Mouse (Mus musculus) hindbrain, embryonic 10.5 days (tissue): Measurements from ENCODE around the gene Herc1. TPM values are rescaled to one million over a fixed set of nuclear protein-coding genes. Genes with fewer than 3 reads are reported as not detected.
A peak's percentile ranks its signal among the peaks of the same experiment; 100 is the strongest.

Source experiments
- DNase-seq: peaks from one replicate; pipeline ENCODE4 v3.0.0-alpha.2; 2017; ENCODE audit warnings: low spot score
- H3K27ac ChIP-seq: fragments of 300-500 bp; sonication (generic); 2 replicates; pipeline ENCODE4 v1.5.1; 2016; ENCODE audit warnings: mild to moderate bottlenecking, moderate library complexity
- H3K27me3 ChIP-seq: fragments of 300-500 bp; sonication (generic); 2 replicates; pipeline ENCODE4 v1.6.1; 2016; ENCODE audit warnings: mild to moderate bottlenecking; ENCODE audit not compliant: poor library complexity, insufficient read depth, severe bottlenecking
- H3K36me3 ChIP-seq: fragments of 300-500 bp; sonication (generic); 2 replicates; pipeline ENCODE4 v1.6.1; 2016; ENCODE audit warnings: mild to moderate bottlenecking, moderate library complexity
- H3K4me1 ChIP-seq: fragments of 300-500 bp; sonication (generic); replicated peaks from 2 replicates; pipeline ENCODE4 v1.6.1; 2016; ENCODE audit warnings: mild to moderate bottlenecking
- H3K4me3 ChIP-seq: fragments of 300-500 bp; sonication (generic); 2 replicates; pipeline ENCODE4 v1.5.1; 2016; ENCODE audit warnings: mild to moderate bottlenecking, moderate library complexity
- H3K9me3 ChIP-seq: fragments of 300-500 bp; sonication (generic); 2 replicates; pipeline ENCODE4 v1.6.1; 2016; ENCODE audit warnings: mild to moderate bottlenecking, moderate library complexity
- whole genome bisulfite sequencing: fragments of 180-500 bp; shearing (Covaris S2); methylation state at CpG from one replicate; pipeline ENCODE4 v1.1.7; 2016; 5-methylcytosine and 5-hydroxymethylcytosine counted together
- polyA plus RNA-seq: library from polyadenylated mRNA; unstranded; fragments of >200 nt; fragmentation: Nextera tagmentation; extraction: Ambion mirVana; gene quantifications from 2 replicates; pipeline ENCODE4 v1.2.1, GENCODE M21; 2016

Gene Herc1
- polyA plus RNA-seq: 28.9 and 30.5 TPM in 2 replicates

DNA sequence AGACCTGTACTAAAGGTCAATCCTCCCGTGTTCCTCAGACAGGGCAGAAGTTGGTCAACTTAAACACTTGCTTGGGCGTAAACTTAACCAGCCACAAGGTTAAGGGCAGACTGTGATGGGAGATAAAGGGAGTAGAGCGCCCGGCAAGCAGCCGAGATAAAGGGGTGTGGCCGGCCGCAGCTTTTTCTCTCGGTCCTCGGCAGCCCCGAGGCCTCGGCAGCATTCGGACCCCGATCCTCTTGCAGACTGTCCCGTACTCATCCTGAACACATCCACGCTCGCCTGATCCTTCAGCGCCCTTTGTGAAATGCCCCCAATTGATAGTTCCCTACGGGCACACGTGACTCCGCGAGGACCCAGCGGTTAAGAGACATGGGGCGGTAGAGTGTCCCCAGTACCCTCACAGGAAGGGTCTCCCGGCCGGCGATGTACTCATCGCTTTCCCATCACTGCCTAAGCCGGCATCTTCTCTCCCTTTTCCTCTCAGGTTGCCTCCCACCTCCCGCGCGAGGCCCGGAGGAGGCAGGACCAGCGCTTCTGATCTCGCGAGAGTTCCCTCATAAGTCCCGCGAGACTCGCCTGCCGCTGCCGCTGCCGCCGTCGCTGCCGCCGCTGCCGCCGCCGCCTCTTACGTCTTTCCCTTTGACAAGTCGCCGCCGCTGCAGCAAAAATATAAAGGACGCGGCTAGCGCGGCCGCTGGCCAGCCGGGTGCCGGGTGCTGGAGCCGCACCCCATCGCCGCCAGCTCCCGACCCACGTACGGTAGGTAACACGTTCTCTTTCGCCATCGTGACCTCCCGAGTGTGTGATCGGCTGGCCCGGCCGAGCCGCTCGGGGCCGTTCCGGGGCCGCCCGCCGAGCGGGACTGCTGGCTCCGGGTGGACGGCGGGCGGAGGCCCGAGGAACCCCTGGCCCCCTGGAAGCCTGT, at the start of gene Herc1:
TSS of gene Herc1 (plus strand) at position 591 of the 928 bp plus-strand sequence.
- H3K27ac ChIP-seq: peak within 1 kb of the TSS; percentile 97
- peak within 1 kb of the TSS; percentile 90 for H3K4me3 ChIP-seq
- H3K4me1 ChIP-seq: peaks cover 26% of the 10 kb centered on the region
- WGBS: under 1% methylated on average over 85 of the region's 85 CpGs
- peaks cover 2% of the 10 kb centered on the region; the same call in 1 of the 2 replicates for H3K27me3 ChIP-seq
- H3K36me3 ChIP-seq: no peaks in the 10 kb centered on the region
- peak; percentile 96 for DNase-seq
- H3K9me3 ChIP-seq: no peaks in the 10 kb centered on the region

DNA sequence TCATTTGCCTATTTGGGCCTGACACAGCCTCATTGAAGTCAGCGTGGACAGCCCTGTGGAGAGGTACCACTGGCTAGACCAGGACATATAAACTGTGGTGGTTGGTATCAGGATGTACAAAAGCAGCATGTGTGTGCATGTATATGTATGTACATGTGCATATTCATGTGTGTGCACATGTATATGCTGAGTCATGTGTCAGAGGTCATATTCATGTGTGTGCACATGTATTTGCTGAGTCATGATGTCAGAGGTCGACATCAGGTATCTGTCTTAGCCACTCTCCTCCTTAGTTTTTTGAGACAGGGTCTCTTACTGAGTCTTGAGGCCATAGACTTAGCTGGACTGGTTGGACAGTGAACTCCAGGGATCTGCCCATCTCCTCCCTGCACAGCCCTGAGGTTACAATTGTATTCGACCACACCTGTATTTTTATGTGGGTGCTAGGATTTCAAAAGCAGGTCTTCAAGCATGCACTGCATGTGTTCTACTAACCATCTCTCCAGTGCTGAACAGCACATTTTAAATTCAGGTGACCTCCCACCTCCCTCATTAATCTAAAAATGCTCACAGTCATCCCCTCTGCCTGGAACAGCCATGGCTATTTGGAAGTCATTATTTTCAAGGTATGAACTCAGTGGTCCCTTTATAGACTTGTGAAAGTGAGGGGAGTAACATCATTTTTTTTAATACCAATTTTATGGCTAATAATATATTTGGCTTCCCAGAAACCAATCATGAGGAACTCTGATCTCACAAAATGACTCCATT, 45.7 kb upstream of the Herc1 start:
- Histone ChIP-seq H3K27me3 (no peaks in the 10 kb centered on the region), H3K36me3 (no peaks in the 10 kb centered on the region), H3K27ac (no peak overlapping the region), H3K4me3 (no peak overlapping the region), H3K4me1 (peaks cover 7% of the 10 kb centered on the region), H3K9me3 (no peaks in the 10 kb centered on the region)
- DNase-seq: no peak
- WGBS: 83% methylated on average over 3 of the region's 3 CpGs

DNA sequence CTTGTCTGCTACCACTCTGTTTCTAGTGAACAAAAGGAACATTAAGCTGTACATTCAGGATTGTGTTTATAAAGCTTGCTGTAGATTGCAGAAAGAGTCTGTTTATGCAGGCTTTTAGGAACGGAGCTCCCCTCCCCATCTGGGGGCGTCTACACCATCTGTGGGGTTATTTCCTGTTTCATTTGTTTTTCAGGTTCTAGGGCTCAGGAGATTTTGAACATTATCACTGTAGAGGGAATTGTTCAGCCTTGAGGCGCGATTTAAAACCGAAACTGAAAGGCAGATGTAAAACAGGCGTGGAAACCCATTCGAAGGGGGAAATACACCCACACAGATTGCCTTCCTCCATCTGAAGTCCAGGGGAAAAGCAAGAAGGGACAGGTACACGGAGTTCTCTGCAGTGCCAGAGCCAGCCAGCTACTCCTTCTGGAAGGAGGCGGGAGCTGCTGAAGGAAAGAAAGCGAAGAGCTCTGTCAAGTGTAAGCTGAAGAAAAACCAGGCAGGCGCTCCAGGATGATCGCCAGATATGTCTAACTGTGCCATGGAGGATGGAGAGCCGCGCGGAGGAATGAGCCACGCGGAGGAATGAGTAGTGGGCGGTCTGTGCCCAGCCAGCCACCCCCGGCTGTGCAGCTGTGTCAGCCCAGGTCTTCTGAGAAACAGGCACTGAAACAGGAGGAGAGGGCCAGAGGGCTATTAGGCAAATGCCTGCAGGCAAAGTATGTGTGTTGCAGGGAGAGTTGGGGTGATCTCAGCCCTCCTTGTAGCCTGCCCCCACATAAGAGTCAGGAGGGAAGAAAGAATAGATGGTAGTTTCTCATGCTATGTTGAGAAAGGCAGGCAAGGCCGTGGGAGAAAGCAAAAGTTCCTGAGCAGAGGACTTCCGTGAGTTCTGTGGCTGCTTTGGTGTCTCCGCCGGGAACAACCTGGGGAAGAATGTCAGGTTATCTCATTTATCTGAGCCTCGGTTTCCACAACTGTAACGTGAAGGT, 44.8 kb upstream of the Herc1 start:
- Histone ChIP-seq H3K4me3 (peak overlapping the region; percentile 9; the same call in 1 of the 2 replicates), H3K36me3 (no peaks in the 10 kb centered on the region), H3K27ac (0 out of 2 replicates have a peak overlapping the region, but pooled peaks have one; percentile 12), H3K9me3 (no peaks in the 10 kb centered on the region), H3K27me3 (no peaks in the 10 kb centered on the region), H3K4me1 (peaks cover 7% of the 10 kb centered on the region)
- 64% methylated on average over 25 of the region's 25 CpGs for WGBS
- peak; percentile 7 for DNase-seq

DNA sequence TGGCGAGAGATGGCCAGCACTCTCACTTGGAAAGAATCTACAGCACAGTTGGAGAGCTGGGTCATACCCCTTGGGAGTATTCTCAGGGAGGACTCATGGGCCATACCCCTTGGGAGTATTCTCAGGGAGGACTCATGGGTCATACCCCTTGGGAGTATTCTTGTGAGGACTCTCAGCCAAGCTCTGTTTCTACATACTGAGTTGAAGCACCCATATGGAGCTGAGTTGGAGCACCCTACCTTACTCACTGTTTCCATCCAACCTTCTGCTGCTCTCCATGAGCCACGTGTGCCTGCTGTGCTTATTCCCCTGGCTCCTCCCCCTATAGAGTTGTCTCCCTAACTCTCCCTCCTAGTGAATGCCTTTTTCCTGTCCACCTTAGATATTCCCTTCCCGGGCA, 43.8 kb upstream of the Herc1 start:
- WGBS: 80% methylated on average over 3 of the region's 3 CpGs
- Histone ChIP-seq H3K4me3 (no peak overlapping the region), H3K27ac (no peak overlapping the region), H3K36me3 (no peaks in the 10 kb centered on the region), H3K4me1 (peaks cover 7% of the 10 kb centered on the region), H3K9me3 (no peaks in the 10 kb centered on the region), H3K27me3 (no peaks in the 10 kb centered on the region)
- DNase-seq: no peak

DNA sequence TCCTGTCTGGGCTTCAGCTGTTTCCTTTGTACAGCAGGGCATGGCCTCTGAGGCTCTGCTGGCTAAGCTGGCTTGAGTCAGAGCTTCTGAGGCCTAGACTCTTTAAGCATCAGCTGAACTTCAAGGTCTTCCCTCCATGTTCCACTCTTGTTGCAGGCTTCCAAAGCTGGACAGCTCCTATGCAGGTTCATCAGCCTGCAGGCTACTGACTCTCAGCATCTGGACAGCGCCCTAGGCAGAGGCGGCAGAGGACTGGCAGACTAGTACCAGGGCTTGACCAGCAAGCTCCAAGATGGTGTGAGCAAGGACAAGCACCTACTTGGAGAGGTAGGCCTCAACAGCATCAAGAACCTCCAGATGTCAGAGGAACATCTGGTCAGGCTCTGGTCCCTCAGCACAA, 42.9 kb upstream of the Herc1 start:
- WGBS: 33% methylated on average over 2 of the region's 2 CpGs
- H3K27ac ChIP-seq: no peak overlapping the region
- no peaks in the 10 kb centered on the region for H3K9me3 ChIP-seq
- DNase-seq: peak; percentile 70
- no peaks in the 10 kb centered on the region for H3K27me3 ChIP-seq
- H3K4me1 ChIP-seq: peaks cover 7% of the 10 kb centered on the region
- H3K4me3 ChIP-seq: no peak overlapping the region
- no peaks in the 10 kb centered on the region for H3K36me3 ChIP-seq

DNA sequence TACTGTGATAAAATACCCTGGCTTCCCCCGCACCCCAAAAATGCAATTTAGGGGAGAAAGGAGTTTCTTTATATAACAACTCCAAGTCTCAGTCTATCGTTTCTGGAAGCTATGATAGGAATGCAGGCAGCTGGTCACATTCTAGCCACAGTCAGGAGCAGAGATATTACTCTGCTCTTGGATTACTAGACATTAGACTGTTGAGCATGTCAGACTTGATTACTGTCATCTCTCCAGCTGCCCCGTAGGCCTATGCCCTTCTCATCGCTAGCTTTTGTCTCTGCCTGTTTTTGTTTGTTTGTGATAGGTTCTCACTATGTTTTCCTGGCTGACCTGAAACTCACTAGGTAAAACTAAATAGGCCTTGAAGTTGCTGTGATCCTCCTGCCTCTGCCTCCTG, 41.5 kb upstream of the Herc1 start:
- no peak overlapping the region for H3K27ac ChIP-seq
- DNase-seq: no peak
- WGBS: 87% methylated on average over 4 of the region's 4 CpGs
- no peak overlapping the region for H3K4me3 ChIP-seq
- H3K9me3 ChIP-seq: no peaks in the 10 kb centered on the region
- no peaks in the 10 kb centered on the region for H3K27me3 ChIP-seq
- H3K36me3 ChIP-seq: no peaks in the 10 kb centered on the region
- peaks cover 7% of the 10 kb centered on the region for H3K4me1 ChIP-seq

DNA sequence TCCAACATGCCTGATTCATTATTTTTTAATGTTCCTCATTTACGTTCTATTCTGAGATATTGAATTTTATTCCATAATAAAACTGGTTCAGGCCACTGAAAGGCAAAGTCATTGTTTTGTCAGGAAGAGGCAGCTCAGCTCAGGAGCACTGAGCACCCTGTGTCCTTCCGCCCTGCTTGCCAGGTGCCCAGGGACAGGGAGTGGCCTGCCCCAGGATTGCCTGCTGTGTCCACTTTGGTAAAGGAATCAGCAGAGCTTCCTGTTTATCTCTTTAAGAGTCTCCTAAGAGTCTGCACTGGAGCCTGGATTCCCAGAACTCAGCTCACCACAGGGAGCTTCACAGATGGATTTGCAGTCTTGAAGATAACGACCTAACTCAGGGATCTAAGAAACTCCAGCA, 38.8 kb upstream of the Herc1 start:
- Histone ChIP-seq H3K36me3 (no peaks in the 10 kb centered on the region), H3K9me3 (no peaks in the 10 kb centered on the region), H3K4me1 (no peaks in the 10 kb centered on the region), H3K27me3 (no peaks in the 10 kb centered on the region), H3K4me3 (no peak overlapping the region), H3K27ac (no peak overlapping the region)
- DNase-seq: no peak
- whole genome bisulfite sequencing: 42% methylated on average over 3 of the region's 3 CpGs

DNA sequence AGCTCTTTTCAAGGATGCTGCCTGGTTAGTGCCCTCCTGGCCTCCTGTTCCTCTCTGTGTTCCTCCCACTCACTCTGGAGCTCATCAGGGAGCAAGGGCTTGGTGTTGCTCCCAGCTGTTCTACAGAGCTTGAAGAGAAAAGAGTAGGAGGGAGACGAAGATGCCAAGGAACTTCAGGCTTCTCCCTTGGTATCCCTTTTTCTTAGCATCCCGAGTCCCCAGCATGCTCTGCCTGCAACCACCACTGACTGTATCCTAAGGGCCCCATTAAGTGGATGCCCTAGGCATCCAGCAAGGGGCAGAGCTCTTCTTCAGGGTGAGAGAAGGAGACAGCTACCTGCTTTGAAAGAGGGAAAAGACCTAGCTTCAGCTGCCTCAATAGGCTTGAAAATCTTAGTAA, 33.6 kb upstream of the Herc1 start:
- no peak for DNase-seq
- no peak overlapping the region for H3K4me3 ChIP-seq
- no peaks in the 10 kb centered on the region for H3K9me3 ChIP-seq
- H3K27ac ChIP-seq: no peak overlapping the region
- H3K36me3 ChIP-seq: no peaks in the 10 kb centered on the region
- 81% methylated on average over 2 of the region's 2 CpGs for WGBS
- H3K4me1 ChIP-seq: no peaks in the 10 kb centered on the region
- no peaks in the 10 kb centered on the region for H3K27me3 ChIP-seq

DNA sequence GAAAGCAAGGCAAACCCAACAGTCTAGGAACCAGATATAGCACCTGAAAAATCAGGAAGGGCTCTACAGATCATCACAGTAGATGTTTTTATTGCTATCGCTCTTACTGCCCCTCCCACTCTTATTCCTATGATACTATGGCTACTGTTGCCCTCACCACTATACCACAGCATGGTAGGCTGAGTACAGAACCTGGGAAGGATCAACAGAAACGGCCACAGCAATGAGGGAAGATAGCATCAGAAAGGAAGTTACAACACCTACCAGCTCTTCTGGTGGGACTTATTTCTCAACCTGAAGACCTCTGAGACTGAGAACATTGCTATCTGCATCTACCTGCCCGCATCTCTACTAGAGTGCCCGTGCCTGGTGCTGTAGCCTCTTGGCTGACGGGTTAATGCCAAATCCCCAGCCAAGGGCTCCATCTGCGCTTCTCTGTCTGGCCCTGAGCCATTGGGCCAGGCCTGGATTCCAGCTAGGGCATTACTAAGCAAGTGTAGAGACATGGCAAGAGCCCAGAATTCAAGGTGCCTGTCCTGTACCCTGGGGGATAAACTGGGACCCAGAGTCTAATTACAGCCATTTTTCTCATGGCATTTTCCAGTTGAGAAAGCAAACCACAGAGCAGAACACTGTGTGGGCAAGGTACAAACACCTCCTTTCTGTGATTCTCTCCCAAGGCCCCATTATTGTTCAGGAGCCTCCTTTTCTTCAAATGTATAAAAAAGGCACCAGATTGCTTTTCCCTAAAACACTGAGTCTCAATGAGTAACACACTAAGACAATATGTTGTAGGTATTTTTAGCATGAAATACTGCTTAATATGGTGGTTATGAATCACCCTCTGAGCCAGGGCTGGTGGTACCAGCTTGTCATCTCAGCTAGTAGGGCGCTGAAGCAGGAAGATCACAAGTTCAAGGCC, 28.0 kb upstream of the Herc1 start:
- Histone ChIP-seq H3K9me3 (no peaks in the 10 kb centered on the region), H3K4me1 (no peaks in the 10 kb centered on the region), H3K4me3 (no peak overlapping the region), H3K27ac (no peak overlapping the region), H3K36me3 (no peaks in the 10 kb centered on the region), H3K27me3 (no peaks in the 10 kb centered on the region)
- 90% methylated on average over 7 of the region's 7 CpGs for WGBS
- DNase-seq: no peak

DNA sequence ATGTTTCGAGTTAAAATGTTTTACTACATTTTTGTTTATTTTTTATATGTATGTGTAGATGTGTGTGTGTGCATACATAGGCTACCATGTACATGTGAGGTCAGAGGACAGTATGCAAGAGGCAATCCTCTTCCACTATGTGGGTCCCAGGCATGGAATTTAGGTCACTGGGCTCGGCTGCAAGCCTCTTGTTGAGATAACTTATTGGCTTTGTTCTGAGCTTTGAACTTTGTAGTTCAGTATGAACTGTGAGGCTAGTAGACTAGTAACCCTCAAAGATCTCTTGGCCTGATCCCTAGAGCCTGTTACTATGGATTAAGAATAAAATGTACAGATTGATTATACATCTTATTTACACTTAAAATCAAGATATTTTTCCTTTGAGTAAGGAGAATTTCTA, 23.4 kb upstream of the Herc1 start:
- 79% methylated on average over 2 of the region's 2 CpGs for WGBS
- Histone ChIP-seq H3K4me1 (0 out of 2 replicates have a peak, but pooled peaks cover 5% of the 10 kb centered on the region), H3K4me3 (no peak overlapping the region), H3K27me3 (no peaks in the 10 kb centered on the region), H3K9me3 (no peaks in the 10 kb centered on the region), H3K27ac (no peak overlapping the region), H3K36me3 (no peaks in the 10 kb centered on the region)
- no peak for DNase-seq

DNA sequence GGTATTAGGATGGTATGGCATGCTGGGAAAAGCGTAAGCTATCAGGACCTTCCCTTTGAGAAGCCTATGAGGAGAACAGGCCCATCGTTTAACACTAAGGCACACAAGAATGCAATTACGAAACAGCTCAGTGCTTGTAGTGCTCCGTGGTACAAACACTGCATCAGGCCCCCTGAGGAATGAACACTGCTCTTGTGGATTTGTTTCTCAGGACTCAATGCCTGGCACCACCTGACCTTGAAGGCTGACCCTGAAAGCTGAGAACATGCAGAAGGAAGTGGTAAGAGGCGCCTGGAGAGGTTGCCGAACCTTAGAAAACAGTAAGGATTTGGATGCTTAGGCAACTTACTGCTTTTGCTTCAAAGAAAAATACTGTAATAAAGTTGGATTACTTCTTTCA, 20.8 kb upstream of the Herc1 start:
- DNase-seq: peak; percentile 25
- H3K4me1 ChIP-seq: 0 out of 2 replicates have a peak, but pooled peaks cover 5% of the 10 kb centered on the region
- 45% methylated on average over 6 of the region's 6 CpGs for WGBS
- H3K4me3 ChIP-seq: no peak overlapping the region
- H3K9me3 ChIP-seq: no peaks in the 10 kb centered on the region
- no peak overlapping the region for H3K27ac ChIP-seq
- no peaks in the 10 kb centered on the region for H3K36me3 ChIP-seq
- no peaks in the 10 kb centered on the region for H3K27me3 ChIP-seq
